Mouse (Mus musculus) bone marrow macrophage, adult 2 months (primary cell): ENCODE results near the gene Wfdc6b.
"Not testable (repeated sequence)": the region's sequence is repeated elsewhere in the genome, so short reads cannot be mapped to it uniquely, and the experiment has no call there.

Experiments used
- CTCF ChIP-seq: IDR thresholded peaks from 2 replicates; pipeline ENCODE4 v1.5.1; 2012; ENCODE audit warnings: low read depth, mild to moderate bottlenecking, low read length, moderate library complexity
- POLR2A ChIP-seq: IDR thresholded peaks from 2 replicates; pipeline ENCODE4 v1.6.1; 2012; ENCODE audit warnings: mild to moderate bottlenecking, low read depth, low read length, borderline replicate concordance

- not testable (repeated sequence) for TF ChIP-seq POLR2A, CTCF
Observed at GRCm38 (mm10) chr2:164585025-164585725, 28.1 kb upstream of the Wfdc6b start, which contains the start of gene Wfdc6a.
